Mouse (Mus musculus) kidney, adult 2 months (tissue): ENCODE data around the gene Gm37240.

Experiments used
- CTCF ChIP-seq: fragments of 200-500 bp; conservative IDR thresholded peaks from 2 replicates; pipeline ENCODE4 v1.5.1; 2011; ENCODE audit warnings: low read depth, mild to moderate bottlenecking, control low read depth, low read length, moderate library complexity, mixed read lengths; ENCODE audit not compliant: insufficient read depth, insufficient read length
- POLR2A ChIP-seq: fragments of 200-500 bp; IDR thresholded peaks from one replicate; pipeline ENCODE4 v1.6.1; 2011; ENCODE audit warnings: low read depth, low read length, control low read depth

DNA sequence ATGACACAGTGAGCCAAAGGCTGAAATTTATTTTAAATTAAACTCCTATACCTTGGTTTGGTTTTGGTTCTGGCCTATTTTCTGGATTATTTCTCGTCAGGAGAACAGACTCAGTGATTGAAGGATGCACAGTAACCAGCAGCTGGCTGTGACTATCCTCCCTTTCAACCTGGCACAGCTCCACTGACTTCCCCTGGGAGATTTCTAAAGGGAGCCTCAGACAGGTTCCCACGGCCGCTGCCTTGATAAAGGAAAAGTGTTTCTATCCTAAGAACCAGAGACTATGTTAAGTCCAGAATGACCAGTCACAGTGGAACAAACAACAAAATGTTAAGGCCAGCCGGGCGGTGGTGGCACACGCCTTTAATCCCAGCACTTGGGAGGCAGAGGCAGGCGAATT is 106.4 kb downstream of the Gm37240 start:
- no peak for TF ChIP-seq POLR2A
- no peak for TF ChIP-seq CTCF
